Mouse (Mus musculus) megakaryocyte-erythroid progenitor cell, adult 5-6 weeks (primary cell): ENCODE measurements at regions not wholly inside any gene's neighbourhood (a gene's known extent, or its start where the extent isn't known, plus 50 kb on each side); places are given as distances from the start of the nearest gene placed in this dataset.

Source experiments
- ATAC-seq: replicated peaks from 2 replicates; pipeline ENCODE4 v1.8.0; 2016; ENCODE audit warnings: mild to moderate bottlenecking, inconsistent platforms; ENCODE audit not compliant: severe bottlenecking, poor library complexity, low FRiP score, low TSS enrichment

- no peak for ATAC-seq
These were observed 66.5 kb upstream of the Lmo2 start for GRCm38 (mm10) chr2:103891240-103891767.

GRCm38 (mm10) chr2:103893159-103893740 lies 64.5 kb upstream of the Lmo2 start:
- ATAC-seq: no peak

DNA sequence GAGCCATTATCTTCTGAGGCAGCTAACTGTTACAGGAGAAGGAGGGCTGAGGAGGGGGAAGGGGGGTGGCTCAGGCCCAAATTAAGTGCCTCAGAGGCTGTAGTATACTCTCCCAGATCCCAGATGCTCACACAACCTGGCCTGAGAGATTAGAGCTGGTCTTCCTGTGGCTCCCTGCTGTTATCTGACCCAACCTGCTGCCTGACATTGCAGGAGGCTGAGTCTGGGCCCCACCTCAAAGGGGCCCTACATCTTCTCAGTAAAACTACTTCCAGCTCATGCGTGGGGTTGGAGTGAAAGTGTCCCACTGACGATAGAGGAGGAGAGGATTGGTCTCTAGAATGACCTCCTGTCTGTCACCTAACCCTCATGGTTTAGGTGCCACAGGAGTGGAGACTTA lies 64.0 kb upstream of the Lmo2 start:
- ATAC-seq: peak; percentile 85

- no peak for ATAC-seq
These were observed 62.7 kb upstream of the Lmo2 start for GRCm38 (mm10) chr2:103894981-103895676.

GRCm38 (mm10) chr2:103896160-103896559 lies 61.6 kb upstream of the Lmo2 start:
- ATAC-seq: peak; percentile 60

- ATAC-seq: peak; percentile 62
These were observed 61.0 kb upstream of the Lmo2 start for GRCm38 (mm10) chr2:103896814-103897213.

GRCm38 (mm10) chr2:103899713-103900112 lies 58.1 kb upstream of the Lmo2 start:
- ATAC-seq: no peak

GRCm38 (mm10) chr2:103900384-103900783 lies 57.4 kb upstream of the Lmo2 start:
- no peak for ATAC-seq

DNA sequence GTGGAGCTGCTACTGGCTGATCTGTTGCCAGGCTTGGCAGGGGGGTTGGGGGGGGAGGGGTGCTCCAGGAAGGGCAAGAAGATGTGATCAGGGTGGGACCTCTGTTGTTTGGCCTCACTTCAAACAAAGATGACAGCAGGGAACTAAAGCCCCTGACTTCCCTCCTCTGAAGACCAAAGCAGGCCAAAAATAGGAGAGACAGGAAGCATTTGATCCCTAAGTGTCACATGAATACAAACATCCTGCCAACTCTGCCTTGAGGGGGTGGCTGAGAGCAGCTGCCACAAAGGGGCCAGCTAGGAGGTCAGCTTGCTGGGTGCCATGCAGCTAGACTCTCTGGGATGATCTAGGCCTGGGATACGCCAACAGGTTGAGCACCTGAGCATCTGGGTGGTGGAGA lies 56.3 kb upstream of the Lmo2 start:
- ATAC-seq: no peak

DNA sequence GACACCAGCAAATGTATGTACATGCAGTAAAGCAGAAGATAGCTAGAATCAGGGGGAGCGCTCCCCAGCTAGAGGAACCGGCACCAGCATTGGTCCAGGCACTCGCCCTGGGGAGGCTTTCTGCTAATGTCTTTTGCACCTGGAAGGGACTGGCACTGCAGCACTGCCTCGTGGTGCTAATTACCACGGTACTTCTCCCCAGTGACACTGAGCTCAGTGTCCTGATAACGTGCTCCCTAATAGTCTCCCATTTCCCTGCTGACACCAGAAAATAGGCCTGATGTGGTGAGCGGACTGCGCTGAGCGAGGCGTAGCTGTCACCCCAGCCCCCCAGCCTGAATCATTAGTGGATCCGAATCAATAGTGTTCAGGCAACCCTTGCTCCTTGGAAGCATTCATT lies 55.0 kb upstream of the Lmo2 start:
- no peak for ATAC-seq

- ATAC-seq: no peak
These were observed 52.1 kb upstream of the Lmo2 start for GRCm38 (mm10) chr2:103905681-103906080.

DNA sequence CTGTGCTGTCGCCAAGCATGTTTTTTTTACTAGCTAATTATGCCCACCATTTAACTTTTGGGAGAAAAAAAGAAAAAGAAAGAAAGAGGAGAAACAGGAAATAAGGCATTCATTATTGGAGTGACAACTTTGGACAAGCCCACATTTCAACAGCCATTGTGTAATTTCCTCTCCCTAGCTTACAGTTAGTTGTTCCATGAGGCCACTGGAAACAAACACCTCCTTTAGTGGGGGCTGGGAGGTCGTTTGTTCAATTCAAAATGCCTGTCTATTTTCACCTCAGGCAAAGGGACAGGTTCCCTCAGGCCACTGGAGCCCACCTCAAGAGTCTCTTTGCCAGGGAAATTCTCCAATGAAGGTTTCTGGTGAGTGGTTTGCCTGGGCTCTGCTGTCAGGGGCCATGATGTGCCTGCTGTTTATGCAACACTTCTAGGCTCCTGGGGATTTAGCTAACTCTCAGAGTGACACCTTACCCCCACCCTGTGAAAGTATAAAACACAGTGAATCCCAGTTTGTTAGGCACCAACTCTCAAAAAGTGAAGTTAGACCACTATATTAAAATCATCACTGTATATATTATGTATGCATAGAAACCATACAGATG lies 51.1 kb upstream of the Lmo2 start:
- ATAC-seq: no peak
